In genomic region chr13:69525867-69526266, GRCm38 (mm10) we compare ENCODE assay signal across 11 mouse cellular contexts. TPM values are rescaled to one million over a fixed set of nuclear protein-coding genes. Genes with fewer than 3 reads are reported as not detected.
DNase-seq lines count a peak whose midpoint lies in the region; ATAC-seq and TF ChIP-seq lines count a peak whose summit lies in the region.
"Had no signal": no experiment of that assay in that cellular context is flagged by ENCODE, and none has a peak within 500 bp of the region (broad histone marks: within the 10 kb centered on the region; RNA-seq: fewer than 3 reads in every experiment).

No protein-coding gene starts in this region.

- no peak for TF ChIP-seq POLR2A in limb, embryonic 14.5 days (IDR thresholded peaks at IDR 0.05; ENCODE audit: borderline replicate concordance, extremely low read depth, insufficient read depth, insufficient read length)

- no peak overlapping the region for H3K4me2 ChIP-seq in heart, embryonic 16.5 days (ENCODE audit: low read depth, low read length)
- H3K4me2 ChIP-seq in neural tube, embryonic 12.5 days (replicated peaks) = no peak overlapping the region
- no peak overlapping the region for H3K4me2 ChIP-seq in neural tube, embryonic 15.5 days
- H3K4me2 ChIP-seq in limb, embryonic 14.5 days (replicated peaks; ENCODE audit: low read depth, low read length, severe bottlenecking) = 0 out of 2 replicates have a peak overlapping the region, but pooled peaks have one; percentile 6

- no peaks in the 10 kb centered on the region for H3K27me3 ChIP-seq in heart, embryonic 16.5 days (ENCODE audit: control insufficient read depth, insufficient read depth, low read length)
- H3K27me3 ChIP-seq in neural tube, embryonic 12.5 days (replicated peaks) = no peaks in the 10 kb centered on the region
- H3K27me3 ChIP-seq in neural tube, embryonic 15.5 days (replicated peaks) = no peaks in the 10 kb centered on the region
- H3K27me3 ChIP-seq in limb, embryonic 14.5 days (ENCODE audit: control insufficient read depth, insufficient read depth, low read length) = no peaks in the 10 kb centered on the region

- DNase-seq in heart, postnatal 25 days (ENCODE audit: low spot score) = no peak
- no peak for DNase-seq in limb, embryonic 14.5 days (ENCODE audit: low spot score)
- peak; percentile 65 for DNase-seq in yolk sac, embryonic 10.5 days (ENCODE audit: low spot score)
- DNase-seq in left cerebral cortex, adult 11 months (ENCODE audit: low spot score) = no peak
- DNase-seq in ovary, postnatal 36 days (ENCODE audit: low spot score) = no peak
- DNase-seq: gastrocnemius, postnatal 14 days; heart, postnatal 36 days; lung, postnatal 10 days had no signal

- H3K9me3 ChIP-seq in heart, embryonic 16.5 days (replicated peaks; ENCODE audit: control insufficient read depth, low read length) = no peaks in the 10 kb centered on the region
- H3K9me3 ChIP-seq in neural tube, embryonic 12.5 days = no peaks in the 10 kb centered on the region
- no peaks in the 10 kb centered on the region for H3K9me3 ChIP-seq in neural tube, embryonic 15.5 days (replicated peaks)
- no peaks in the 10 kb centered on the region for H3K9me3 ChIP-seq in limb, embryonic 14.5 days (ENCODE audit: control insufficient read depth, low read length)

- no peak overlapping the region for H3K9ac ChIP-seq in heart, embryonic 16.5 days (ENCODE audit: low read length)
- 0 out of 2 replicates have a peak overlapping the region, but pooled peaks have one; percentile 17 for H3K9ac ChIP-seq in neural tube, embryonic 12.5 days
- no peak overlapping the region for H3K9ac ChIP-seq in neural tube, embryonic 15.5 days (replicated peaks)
- H3K9ac ChIP-seq in limb, embryonic 14.5 days (ENCODE audit: low read depth, low read length, severe bottlenecking) = no peak overlapping the region

- 0 out of 2 replicates have a peak, but pooled peaks have one; percentile 16 for ATAC-seq in heart, embryonic 16.5 days (replicated peaks; ENCODE audit: extremely low read depth, insufficient read depth, low FRiP score)
- no peak for ATAC-seq in neural tube, embryonic 12.5 days (ENCODE audit: low FRiP score, low read depth)
- no peak for ATAC-seq in neural tube, embryonic 15.5 days (ENCODE audit: low FRiP score)
- peak; percentile 42; the same call in 1 of the 2 replicates for ATAC-seq in limb, embryonic 14.5 days (ENCODE audit: low FRiP score, low read depth)

- WGBS in heart, embryonic 16.5 days = 72% methylated on average over 4 of the region's 4 CpGs
- 61% methylated on average over 4 of the region's 4 CpGs for WGBS in neural tube, embryonic 12.5 days
- 64% methylated on average over 4 of the region's 4 CpGs for WGBS in neural tube, embryonic 15.5 days
- WGBS in limb, embryonic 14.5 days = 63% methylated on average over 4 of the region's 4 CpGs

- no peak overlapping the region for H3K4me3 ChIP-seq in heart, embryonic 16.5 days (ENCODE audit: low read length)
- H3K4me3 ChIP-seq in neural tube, embryonic 12.5 days = no peak overlapping the region
- H3K4me3 ChIP-seq in neural tube, embryonic 15.5 days (replicated peaks) = no peak overlapping the region
- no peak overlapping the region for H3K4me3 ChIP-seq in limb, embryonic 14.5 days (replicated peaks; ENCODE audit: low read length)

- H3K4me1 ChIP-seq in heart, embryonic 16.5 days (ENCODE audit: control insufficient read depth, insufficient read depth, low read length) = peaks cover 67% of the 10 kb centered on the region
- peaks cover 85% of the 10 kb centered on the region for H3K4me1 ChIP-seq in neural tube, embryonic 12.5 days
- peaks cover 87% of the 10 kb centered on the region for H3K4me1 ChIP-seq in neural tube, embryonic 15.5 days
- H3K4me1 ChIP-seq in limb, embryonic 14.5 days (ENCODE audit: control insufficient read depth, insufficient read depth, low read length) = peaks cover 26% of the 10 kb centered on the region

- H3K27ac ChIP-seq in heart, embryonic 16.5 days (ENCODE audit: low read length) = no peak overlapping the region
- no peak overlapping the region for H3K27ac ChIP-seq in neural tube, embryonic 12.5 days
- H3K27ac ChIP-seq in neural tube, embryonic 15.5 days (replicated peaks) = no peak overlapping the region
- 0 out of 2 replicates have a peak overlapping the region, but pooled peaks have one; percentile 26 for H3K27ac ChIP-seq in limb, embryonic 14.5 days (replicated peaks; ENCODE audit: low read depth, low read length)

- intact Hi-C loops in heart, postnatal 25 days (cut with DNase I) = no loop called here

- H3K36me3 ChIP-seq in heart, embryonic 16.5 days (ENCODE audit: control insufficient read depth, insufficient read depth) = 0 out of 2 replicates have a peak, but pooled peaks cover 2% of the 10 kb centered on the region
- H3K36me3 ChIP-seq in neural tube, embryonic 12.5 days = peaks cover 11% of the 10 kb centered on the region
- no peaks in the 10 kb centered on the region for H3K36me3 ChIP-seq in neural tube, embryonic 15.5 days
- peaks cover 10% of the 10 kb centered on the region for H3K36me3 ChIP-seq in limb, embryonic 14.5 days (ENCODE audit: control insufficient read depth, insufficient read depth, low read length)

RNA-seq across cellular contexts. Expression of gene Nsun2, which starts 7.7 kb away (rescaled TPM):
- 66.1 and 78.0 TPM in 2 replicates for polyA plus RNA-seq in heart, embryonic 16.5 days (2015; fragmentation: Nextera tagmentation; extraction: Ambion mirVana)
- total RNA-seq in heart, postnatal 25 days (2021) = 10 to 100 TPM; 33.5 to 38.2 TPM
- polyA plus RNA-seq in neural tube, embryonic 12.5 days (2016; fragmentation: Nextera tagmentation; extraction: Ambion mirVana) = 99.4 and 106 TPM in 2 replicates
- polyA plus RNA-seq in neural tube, embryonic 15.5 days (2015; fragmentation: Nextera tagmentation; extraction: Ambion mirVana) = 74.6 and 92.6 TPM in 2 replicates
- polyA plus RNA-seq in limb, embryonic 14.5 days (2012; rRNA removed) = 102 and 106 TPM in 2 replicates
- 130 and 134 TPM in 2 replicates for polyA plus RNA-seq in limb, embryonic 14.5 days (2014; fragmentation: Nextera tagmentation; extraction: Ambion mirVana)

RNA-seq across cellular contexts. Expression of gene Tent4a, which starts 8.6 kb away (rescaled TPM):
- polyA plus RNA-seq in heart, embryonic 16.5 days (2015; fragmentation: Nextera tagmentation; extraction: Ambion mirVana) = 3.3 and 3.5 TPM in 2 replicates
- total RNA-seq in heart, postnatal 25 days (2021) = 10 to 100 TPM; 12.0 to 12.6 TPM
- polyA plus RNA-seq in neural tube, embryonic 12.5 days (2016; fragmentation: Nextera tagmentation; extraction: Ambion mirVana) = 7.4 and 8.2 TPM in 2 replicates
- polyA plus RNA-seq in neural tube, embryonic 15.5 days (2015; fragmentation: Nextera tagmentation; extraction: Ambion mirVana) = 6.2 and 6.5 TPM in 2 replicates
- 25.7 and 29.0 TPM in 2 replicates for polyA plus RNA-seq in limb, embryonic 14.5 days (2012; rRNA removed)
- 8.7 and 9.9 TPM in 2 replicates for polyA plus RNA-seq in limb, embryonic 14.5 days (2014; fragmentation: Nextera tagmentation; extraction: Ambion mirVana)

Comparison
In these comparisons a context has a peak if more than half of its experiments do, and no peak if none do; other contexts are left out.
1. ATAC-seq: peak in heart, embryonic 16.5 days (single experiment) and limb, embryonic 14.5 days (single experiment); none in neural tube, embryonic 12.5 days (single experiment) and neural tube, embryonic 15.5 days (single experiment).